Mouse (Mus musculus) heart, postnatal 0 days (tissue): ENCODE measurements around the gene E2f4. TPM values are rescaled to one million over a fixed set of nuclear protein-coding genes. Genes with fewer than 3 reads are reported as not detected.
A peak's percentile ranks its signal among the peaks of the same experiment; 100 is the strongest.

Experiments
- ATAC-seq: fragments of 200-750 bp; cut with Nextera tagmentation; 2 replicates; pipeline ENCODE4 v1.8.0; 2017; ENCODE audit warnings: low read depth, moderate number of reproducible peaks, moderate library complexity; ENCODE audit not compliant: insufficient read depth
- DNase-seq: peaks from one replicate; pipeline ENCODE4 v3.0.0-alpha.2; 2016; ENCODE audit warnings: low spot score
- H3K27ac ChIP-seq: fragments of 300-500 bp; sonication (generic); 2 replicates; pipeline ENCODE4 v1.5.1; 2014; ENCODE audit warnings: low read depth, mild to moderate bottlenecking
- H3K27me3 ChIP-seq: fragments of 300-500 bp; sonication (generic); 2 replicates; pipeline ENCODE4 v1.6.1; 2014; ENCODE audit warnings: low read length, mixed read lengths; ENCODE audit not compliant: control insufficient read depth, insufficient read depth
- H3K36me3 ChIP-seq: fragments of 300-500 bp; sonication (generic); replicated peaks from 2 replicates; pipeline ENCODE4 v1.6.1; 2014; ENCODE audit warnings: low read length, mixed read lengths; ENCODE audit not compliant: control insufficient read depth, insufficient read depth
- H3K4me1 ChIP-seq: fragments of 300-500 bp; sonication (generic); 2 replicates; pipeline ENCODE4 v1.6.1; 2014; ENCODE audit warnings: antibody characterized with exemption; ENCODE audit not compliant: control insufficient read depth, insufficient read depth
- H3K4me2 ChIP-seq: fragments of 300-500 bp; sonication (generic); 2 replicates; pipeline ENCODE4 v1.6.1; 2014; ENCODE audit warnings: low read depth, mild to moderate bottlenecking, low read length, moderate library complexity
- H3K4me3 ChIP-seq: fragments of 300-500 bp; sonication (generic); 2 replicates; pipeline ENCODE4 v1.5.1; 2014; ENCODE audit warnings: low read depth, low read length
- H3K9ac ChIP-seq: fragments of 300-500 bp; sonication (generic); replicated peaks from 2 replicates; pipeline ENCODE4 v1.6.1; 2014; ENCODE audit warnings: low read depth, low read length, mixed read lengths
- H3K9me3 ChIP-seq: fragments of 300-500 bp; sonication (generic); replicated peaks from 2 replicates; pipeline ENCODE4 v1.6.1; 2016; ENCODE audit warnings: low read length; ENCODE audit not compliant: control insufficient read depth
- CTCF ChIP-seq: IDR thresholded peaks from 2 replicates; pipeline ENCODE4 v1.5.1; 2016; ENCODE audit warnings: antibody characterized with exemption, control low read depth, low read depth
- EP300 ChIP-seq: IDR thresholded peaks from 2 replicates; pipeline ENCODE4 v1.6.1; 2016; ENCODE audit warnings: antibody characterized with exemption, low read depth
- WGBS: fragments of 180-500 bp; shearing (Covaris S2); extraction: QIAGEN DNeasy Blood & Tissue Kit; methylation state at CpG from one replicate; pipeline ENCODE4 v1.1.7; 2014; 5-methylcytosine and 5-hydroxymethylcytosine counted together
- polyA plus RNA-seq: library from polyadenylated mRNA; unstranded; fragments of >200 nt; fragmentation: Nextera tagmentation; extraction: Ambion mirVana; gene quantifications from 2 replicates; pipeline ENCODE4 v1.2.1, GENCODE M21; 2015
- total RNA-seq: library from RNA; depleted of rRNA; stranded (reverse); fragments of >200 nt; gene quantifications from 2 replicates; pipeline ENCODE4 v1.2.3, GENCODE M21; 2014; ENCODE audit warnings: low replicate concordance

The E2f4 gene
- total and polyA plus RNA-seq, 2 experiments from 2014 or later, result 19.2 to 22.6 TPM

DNA sequence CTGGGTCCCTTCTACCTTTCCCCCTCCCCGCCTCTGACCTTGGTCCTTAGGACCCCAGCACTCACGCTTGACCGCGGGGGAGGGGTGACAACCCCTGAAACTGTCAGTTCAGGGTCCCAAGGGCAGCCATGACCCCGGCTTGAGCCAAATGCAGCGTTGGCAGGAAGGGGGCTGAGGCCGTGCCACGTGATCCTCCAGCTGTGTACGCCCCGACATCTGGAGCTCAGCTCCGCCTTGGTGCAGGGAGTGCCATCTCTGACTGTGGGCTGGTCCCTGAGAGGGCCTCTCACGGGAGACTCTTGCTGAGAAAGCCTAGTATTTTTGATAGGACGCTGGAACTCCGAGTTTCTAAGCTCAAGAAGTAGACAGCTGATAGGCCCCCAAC lies 42.5 kb upstream of the E2f4 start, which contains the start of gene B3gnt9:
Gene B3gnt9, minus strand, starts transcription at position 188 of the 385 bp plus-strand sequence.
- peaks cover 15% of the 10 kb centered on the region; the same call in 1 of the 2 replicates for H3K27me3 ChIP-seq
- no peaks in the 10 kb centered on the region for H3K9me3 ChIP-seq
- H3K9ac ChIP-seq, result peak within 1 kb of the TSS; percentile 55
- ATAC-seq (peak; percentile 59), DNase-seq (peak; percentile 62)
- H3K27ac ChIP-seq, result peak within 1 kb of the TSS; percentile 78
- H3K36me3 ChIP-seq, result peaks cover 34% of the 10 kb centered on the region
- H3K4me1 ChIP-seq, result peaks cover 26% of the 10 kb centered on the region
- TF ChIP-seq EP300 (no peak), CTCF (no peak)
- 6% methylated on average over 14 of the region's 14 CpGs for WGBS
- H3K4me2 ChIP-seq, result peak within 1 kb of the TSS; percentile 99
- H3K4me3 ChIP-seq, result peak within 1 kb of the TSS; percentile 67

DNA sequence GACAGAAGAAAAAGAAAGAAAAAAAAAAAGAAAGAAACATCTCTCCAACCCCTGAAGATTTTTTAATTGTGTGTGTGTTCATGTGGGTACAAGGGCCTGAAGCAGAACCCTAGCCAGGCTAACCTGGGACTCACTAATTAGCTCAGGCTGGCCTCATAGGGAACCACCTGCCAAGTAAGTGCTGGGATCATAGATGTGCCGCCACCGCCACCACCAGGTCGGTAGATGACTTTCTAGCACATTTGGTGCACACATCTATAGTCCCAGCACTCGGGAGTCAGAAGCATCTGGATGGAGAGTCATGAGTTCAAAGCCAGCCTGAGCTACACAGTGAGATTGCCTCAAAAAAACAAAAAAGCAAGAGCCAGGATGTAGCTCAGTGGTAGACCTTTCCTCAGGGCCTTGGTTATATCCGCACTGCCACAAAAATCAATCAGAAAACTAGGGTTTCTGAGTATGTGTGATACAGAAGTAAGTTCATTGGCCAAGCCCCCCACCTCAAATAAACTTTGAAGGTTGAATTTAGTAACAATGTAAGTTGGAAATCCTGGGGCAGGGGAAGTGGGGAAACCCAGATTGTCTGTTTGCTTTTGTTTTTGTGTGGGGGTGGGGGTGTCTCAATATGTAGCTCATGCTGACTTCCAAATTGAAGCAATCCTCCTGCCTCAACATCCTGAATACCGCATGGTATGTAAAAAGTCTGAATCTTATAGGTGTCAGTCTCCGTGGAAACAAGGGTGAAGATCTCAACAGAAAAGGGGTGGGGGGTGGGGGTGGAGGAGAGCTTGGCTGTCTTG lies 39.9 kb upstream of the E2f4 start:
- Histone ChIP-seq H3K27me3 (peaks cover 15% of the 10 kb centered on the region; the same call in 1 of the 2 replicates), H3K27ac (no peak overlapping the region), H3K4me3 (no peak overlapping the region), H3K4me1 (peaks cover 27% of the 10 kb centered on the region), H3K4me2 (no peak overlapping the region), H3K9ac (no peak overlapping the region), H3K36me3 (peaks cover 8% of the 10 kb centered on the region), H3K9me3 (no peaks in the 10 kb centered on the region)
- DNase-seq (no peak), ATAC-seq (no peak)
- WGBS, result 77% methylated on average over 7 of the region's 7 CpGs
- TF ChIP-seq EP300, result no peak
- TF ChIP-seq CTCF, result no peak

- TF ChIP-seq CTCF, result peak; percentile 20; the same call in 1 of the 2 replicates
- no peak for TF ChIP-seq EP300
- Histone ChIP-seq H3K4me3 (peak overlapping the region; percentile 31), H3K9me3 (no peaks in the 10 kb centered on the region), H3K27ac (no peak overlapping the region), H3K27me3 (peaks cover 15% of the 10 kb centered on the region; the same call in 1 of the 2 replicates), H3K9ac (no peak overlapping the region), H3K4me1 (peaks cover 30% of the 10 kb centered on the region), H3K4me2 (peak overlapping the region; percentile 76), H3K36me3 (no peaks in the 10 kb centered on the region; the same call in 1 of the 2 replicates)
- ATAC-seq (0 out of 2 replicates have a peak, but pooled peaks have one; percentile 4), DNase-seq (no peak)
- WGBS, result 10% methylated on average over 55 of the region's 55 CpGs
Measured at GRCm38 (mm10) chr8:105258911-105259720, 38.3 kb upstream of the E2f4 start.

GRCm38 (mm10) chr8:105259721-105260320 lies 37.6 kb upstream of the E2f4 start:
- H3K9me3 ChIP-seq, result no peaks in the 10 kb centered on the region
- 3% methylated on average over 30 of the region's 30 CpGs for WGBS
- H3K36me3 ChIP-seq, result no peaks in the 10 kb centered on the region; the same call in 1 of the 2 replicates
- TF ChIP-seq EP300 (no peak), CTCF (peak; percentile 93)
- no peak overlapping the region for H3K9ac ChIP-seq
- H3K4me1 ChIP-seq, result peaks cover 25% of the 10 kb centered on the region
- ATAC-seq (peak; percentile 51), DNase-seq (peak; percentile 64)
- H3K4me2 ChIP-seq, result peak overlapping the region; percentile 76
- peak overlapping the region; percentile 31 for H3K4me3 ChIP-seq
- H3K27me3 ChIP-seq, result peaks cover 13% of the 10 kb centered on the region; the same call in 1 of the 2 replicates
- H3K27ac ChIP-seq, result no peak overlapping the region

- no peak overlapping the region for H3K27ac ChIP-seq
- no peaks in the 10 kb centered on the region for H3K9me3 ChIP-seq
- H3K36me3 ChIP-seq, result no peaks in the 10 kb centered on the region; the same call in 1 of the 2 replicates
- H3K9ac ChIP-seq, result no peak overlapping the region
- H3K4me2 ChIP-seq, result no peak overlapping the region
- TF ChIP-seq EP300 (no peak), CTCF (no peak)
- 74% methylated on average over 7 of the region's 7 CpGs for WGBS
- peaks cover 23% of the 10 kb centered on the region for H3K4me1 ChIP-seq
- no peak for DNase-seq
- peaks cover 9% of the 10 kb centered on the region; the same call in 1 of the 2 replicates for H3K27me3 ChIP-seq
- H3K4me3 ChIP-seq, result no peak overlapping the region
- no peak for ATAC-seq
Measured at GRCm38 (mm10) chr8:105260371-105261099, 36.9 kb upstream of the E2f4 start.
